Mouse (Mus musculus): ENCODE data around the gene 1700012A03Rik. TPM values are rescaled to one million over a fixed set of nuclear protein-coding genes. Genes with fewer than 3 reads are reported as not detected.

The 1700012A03Rik gene
- polyA plus RNA-seq (2014; fragmentation: Illumina TruSeq; extraction: RNeasy Lipid Tissue Mini Kit (QIAGEN cat#74804); ENCODE audit: low replicate concordance) = not detected

DNA sequence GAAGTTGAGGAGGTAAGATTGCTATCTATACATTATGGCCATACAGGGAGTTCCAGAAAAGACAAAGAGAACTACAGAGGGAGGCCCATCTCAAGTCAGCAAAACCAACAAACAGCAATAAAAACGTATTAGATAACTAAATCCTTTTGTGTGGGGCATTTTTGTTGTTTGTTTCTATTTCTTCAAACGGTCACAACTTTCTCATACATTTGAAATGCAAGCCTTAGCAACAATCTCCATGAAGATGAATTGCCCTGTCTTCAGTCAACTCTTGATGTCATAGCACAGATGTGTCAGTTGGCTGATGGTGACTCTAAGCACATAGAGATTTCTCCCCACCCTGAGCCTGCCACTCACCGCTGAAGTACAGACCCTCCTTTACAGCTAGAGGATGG, at the start of gene 1700012A03Rik:
Gene 1700012A03Rik, plus strand, starts transcription at position 296 of the 395 bp plus-strand sequence.

All from small intestine, adult 10 weeks (tissue).